ENCODE assay signal across 32 mouse cellular contexts in genomic region chr4:111332864-111333263, GRCm38 (mm10).
"Had no signal": no experiment of that assay in that cellular context is flagged by ENCODE, and none has a peak within 500 bp of the region (broad histone marks: within the 10 kb centered on the region; RNA-seq: fewer than 3 reads in every experiment).

No protein-coding gene starts in this region.

- ATAC-seq: hindbrain, embryonic 16.5 days; hindbrain, postnatal 0 days; inflammation-experienced regulatory T-cells, adult 6 months; intestine, embryonic 15.5 days; intestine, embryonic 16.5 days; intestine, postnatal 0 days had no signal

- H3K9me3 ChIP-seq: heart, embryonic 12.5 days; heart, embryonic 13.5 days; heart, embryonic 15.5 days; hindbrain, embryonic 12.5 days; hindbrain, embryonic 13.5 days; hindbrain, embryonic 15.5 days; intestine, embryonic 15.5 days; kidney, embryonic 15.5 days had no signal

- DNase-seq: heart, postnatal 10 days; heart, postnatal 36 days; heart, postnatal 4 days; kidney, adult 11 months; kidney, adult 18-20 months; kidney, adult 2 months; kidney, adult 8-10 months; kidney, adult 9 months; kidney, postnatal 10 days; kidney, postnatal 14 days; kidney, postnatal 25 days; kidney, postnatal 36 days; kidney, postnatal 4 days; layer of hippocampus, adult 9-11 months; layer of hippocampus, postnatal 36 days had no signal

- H3K36me3 ChIP-seq: heart, embryonic 12.5 days; heart, embryonic 13.5 days; heart, embryonic 15.5 days; hindbrain, embryonic 12.5 days; hindbrain, embryonic 13.5 days; hindbrain, embryonic 15.5 days; intestine, embryonic 15.5 days; kidney, embryonic 15.5 days had no signal

- H3K27me3 ChIP-seq: heart, embryonic 12.5 days; heart, embryonic 13.5 days; heart, embryonic 15.5 days; hindbrain, embryonic 12.5 days; hindbrain, embryonic 13.5 days; hindbrain, embryonic 15.5 days; intestine, embryonic 15.5 days; kidney, embryonic 15.5 days had no signal

- H3K9ac ChIP-seq: heart, embryonic 12.5 days; heart, embryonic 13.5 days; heart, embryonic 15.5 days; hindbrain, embryonic 12.5 days; hindbrain, embryonic 13.5 days; hindbrain, embryonic 14.5 days; hindbrain, embryonic 15.5 days; intestine, embryonic 15.5 days; kidney, embryonic 15.5 days had no signal

- H3K4me3 ChIP-seq: heart, embryonic 12.5 days; heart, embryonic 13.5 days; heart, embryonic 15.5 days; hindbrain, embryonic 12.5 days; hindbrain, embryonic 13.5 days; hindbrain, embryonic 15.5 days; intestine, embryonic 15.5 days; kidney, embryonic 15.5 days; layer of hippocampus, adult 2 months; left cerebral cortex, adult 2 months had no signal

- H3K4me2 ChIP-seq: heart, embryonic 12.5 days; heart, embryonic 13.5 days; heart, embryonic 15.5 days; hindbrain, embryonic 12.5 days; hindbrain, embryonic 13.5 days; hindbrain, embryonic 14.5 days; hindbrain, embryonic 15.5 days; intestine, embryonic 15.5 days; kidney, embryonic 15.5 days had no signal

- H3K27ac ChIP-seq: heart, embryonic 13.5 days; heart, embryonic 15.5 days; hindbrain, embryonic 12.5 days; hindbrain, embryonic 13.5 days; hindbrain, embryonic 14.5 days; hindbrain, embryonic 15.5 days; hindbrain, postnatal 0 days; intestine, embryonic 15.5 days; kidney, embryonic 15.5 days; kidney, postnatal 0 days; layer of hippocampus, adult 2 months; left cerebral cortex, adult 2 months had no signal

- H3K4me1 ChIP-seq: hindbrain, embryonic 12.5 days; hindbrain, embryonic 13.5 days; hindbrain, embryonic 15.5 days; intestine, embryonic 15.5 days; kidney, embryonic 15.5 days had no signal
